Mouse (Mus musculus): ENCODE measurements around the gene Marveld2. TPM values are rescaled to one million over a fixed set of nuclear protein-coding genes. Genes with fewer than 3 reads are reported as not detected.

Gene Marveld2
- 1 to 10 TPM; 1.2 to 2.0 TPM for total RNA-seq (2021)
- long read RNA-seq, experiment 1, partial matches to known transcripts = 2 of 4 reads
- long read RNA-seq, experiment 1, other reads (novel, unspliced or antisense) = 0 of 4 reads
- long read RNA-seq, experiment 2 = 0 reads

DNA sequence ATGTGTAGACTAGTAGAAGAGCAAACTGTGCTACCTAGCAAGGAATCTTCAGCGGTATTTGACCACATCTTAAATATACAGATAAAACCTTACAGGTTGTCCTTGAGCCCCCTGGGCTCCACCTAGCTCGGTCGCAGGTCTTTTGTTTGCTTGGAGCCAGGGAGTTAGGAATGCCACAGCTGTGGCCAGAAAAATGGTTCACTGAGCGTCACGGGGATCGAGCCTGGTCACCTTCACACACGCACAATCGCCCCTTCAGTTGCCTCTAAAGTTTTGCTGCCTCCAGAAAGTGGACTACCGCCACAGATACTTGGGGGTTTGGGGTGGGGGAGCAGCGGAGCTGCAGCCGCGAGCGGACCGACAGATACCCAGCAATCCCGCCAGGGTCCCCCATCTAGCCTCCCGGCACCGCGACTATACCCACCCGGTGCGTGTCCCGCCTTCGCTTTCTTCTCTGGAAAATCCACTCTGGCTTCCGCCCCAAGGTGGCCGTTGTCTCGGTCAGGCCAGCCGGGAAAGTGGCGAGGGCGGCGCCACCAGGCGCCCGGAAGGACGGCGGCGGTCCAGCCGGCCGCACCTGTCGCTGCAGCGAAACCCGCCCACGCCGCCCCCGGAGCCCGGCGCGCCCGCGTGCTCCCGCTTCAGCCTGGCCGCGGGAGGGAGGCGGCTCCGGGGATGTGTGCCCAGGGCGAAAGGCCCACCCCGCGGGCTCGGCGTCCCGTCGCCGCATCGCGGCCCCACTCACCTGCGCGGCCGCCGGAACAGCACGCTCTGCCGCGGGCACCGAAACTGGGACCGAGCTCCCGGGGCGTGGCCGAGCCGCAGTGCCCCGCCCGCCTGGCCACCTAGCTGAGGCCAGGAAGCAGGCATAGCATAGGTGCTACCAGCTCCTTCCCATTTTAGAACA is at the start of gene Marveld2:
TSS of gene Marveld2 (minus strand) at position 791 of the 907 bp plus-strand sequence.
- DNase-seq (ENCODE audit: low spot score in 2 of 2) = peak; percentile 39 to 60

DNA sequence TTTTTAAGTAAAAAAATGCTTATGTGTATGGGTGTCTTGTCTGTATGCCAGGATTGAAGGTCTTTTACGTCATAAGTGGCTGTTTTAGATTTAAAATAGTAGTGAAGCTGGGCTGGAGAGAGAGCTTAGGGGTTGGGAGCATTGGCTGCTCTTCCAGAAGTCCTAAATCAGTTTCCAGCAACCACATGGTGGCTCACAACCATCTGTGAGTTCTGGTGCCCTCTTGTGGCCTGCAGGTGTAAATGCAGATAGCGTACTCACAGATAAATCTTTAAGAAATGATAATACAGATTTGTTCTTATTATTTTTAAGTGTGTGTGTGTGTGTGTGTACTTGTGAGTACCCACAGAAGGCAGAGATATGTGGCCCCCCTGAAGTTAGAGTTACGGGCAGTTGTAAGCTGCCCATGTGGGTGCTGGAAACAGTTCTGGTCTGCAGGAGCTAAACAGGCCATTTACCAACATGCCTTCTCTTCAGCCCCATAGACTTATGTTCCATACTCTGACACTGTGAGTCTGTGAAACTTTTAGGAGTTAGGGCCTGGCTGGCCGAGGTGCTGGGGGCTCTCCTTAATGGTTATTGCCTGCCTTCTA is 43.2 kb upstream of the Marveld2 start:
- peak; percentile 49 to 62 for DNase-seq (ENCODE audit: low spot score in 2 of 2)

DNA sequence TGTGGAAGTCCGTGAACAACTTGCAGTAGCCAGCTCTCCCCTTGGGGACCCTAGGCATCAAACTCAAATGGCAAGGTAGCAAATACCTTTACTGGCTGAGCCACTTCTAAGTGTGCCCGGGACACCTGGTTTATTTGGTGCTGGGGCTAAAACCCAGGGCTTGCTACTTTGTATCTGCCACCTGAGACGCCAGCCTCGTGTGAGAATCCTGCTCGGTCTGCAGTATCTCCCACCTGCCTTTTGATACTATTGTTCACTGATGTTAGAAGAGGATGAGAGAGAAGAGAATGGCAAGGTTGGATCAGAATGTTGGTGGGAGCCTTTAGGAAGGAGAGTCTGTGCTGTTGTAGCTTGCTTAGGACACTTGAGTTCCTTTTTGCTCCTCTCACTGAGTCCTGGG is 41.3 kb upstream of the Marveld2 start:
- no peak for DNase-seq (ENCODE audit: low spot score in 2 of 2)

DNA sequence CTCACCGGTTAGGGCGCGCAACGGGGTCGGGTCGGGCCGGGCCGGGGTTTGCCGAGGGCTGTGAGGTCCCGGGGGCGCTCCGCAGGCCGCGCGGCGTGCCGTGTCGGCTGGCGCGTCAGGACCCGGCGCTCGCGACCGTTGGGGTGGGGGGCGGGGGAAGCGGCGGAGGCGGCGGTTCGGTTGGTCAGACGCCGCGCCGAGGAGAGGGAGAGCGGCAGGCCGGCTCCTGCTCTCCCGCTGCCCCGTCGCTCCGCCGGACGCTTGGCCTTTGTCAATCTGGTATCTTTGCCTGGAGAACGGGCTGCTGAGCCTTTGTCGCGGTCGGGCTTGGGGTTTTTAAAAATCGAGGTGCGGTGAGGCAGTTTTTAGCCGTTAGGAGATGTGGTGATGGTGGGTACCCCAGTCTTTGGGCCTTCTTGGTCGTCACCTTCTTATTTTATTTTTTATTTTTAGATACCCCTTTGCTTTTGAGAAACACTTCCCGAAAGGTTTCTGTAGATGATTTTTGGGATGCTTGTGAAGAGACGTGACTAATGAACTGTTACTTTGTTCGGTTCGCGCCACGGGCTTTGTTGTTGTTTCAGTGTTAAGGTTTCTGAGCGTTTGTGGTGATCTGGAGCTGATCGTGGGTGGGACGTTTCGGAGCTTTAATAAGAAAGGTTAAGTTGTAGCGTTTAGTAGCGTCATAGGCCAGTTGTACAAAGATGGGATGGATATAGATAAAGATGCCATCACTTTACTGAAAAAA is 34.8 kb upstream of the Marveld2 start, which contains the start of gene Taf9:
TSS of gene Taf9 (plus strand) at position 141 of the 748 bp plus-strand sequence.
- DNase-seq (ENCODE audit: low spot score in 2 of 2) = no peak

DNA sequence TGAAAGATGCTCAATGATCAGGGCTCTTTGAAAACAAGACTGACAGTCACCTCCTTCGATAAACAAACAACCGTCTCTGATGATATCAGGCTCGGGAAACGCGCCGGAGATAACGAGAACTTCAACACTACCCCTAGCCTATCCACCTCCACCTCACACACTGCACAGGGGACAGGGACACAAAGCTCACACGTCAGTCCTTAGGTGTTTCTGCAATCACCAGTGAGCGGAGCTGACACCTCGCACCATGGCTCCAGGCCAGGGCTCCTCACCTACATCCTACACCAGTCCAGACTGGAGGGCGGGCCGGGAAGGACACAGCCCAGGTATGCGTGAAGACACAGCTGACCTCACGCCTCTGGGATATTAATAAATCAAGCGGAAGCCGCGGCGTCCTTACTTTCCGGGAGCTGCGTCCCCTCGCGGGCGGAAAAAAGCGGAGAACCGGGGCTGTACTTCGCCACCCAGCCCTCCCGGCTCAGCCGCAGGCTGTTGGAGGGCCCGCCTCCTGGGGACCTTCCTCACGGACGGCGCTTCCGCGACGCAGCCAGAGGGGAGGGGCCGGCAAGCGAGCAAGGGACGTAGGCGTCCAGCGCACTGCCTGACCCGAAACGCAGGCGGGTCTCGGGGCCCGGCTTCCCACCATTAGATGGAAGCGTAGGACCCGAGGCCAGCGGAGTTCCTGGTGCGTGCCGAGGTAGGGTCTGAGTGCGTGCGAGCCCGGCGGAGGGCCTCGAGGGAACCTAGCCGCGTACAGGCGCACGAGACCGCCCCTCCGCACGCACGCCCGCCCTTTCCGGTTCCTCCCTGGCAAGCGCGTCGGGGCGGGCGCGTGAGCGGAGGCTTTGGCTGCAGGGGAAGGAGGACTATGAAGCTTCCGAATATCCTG is 34.0 kb upstream of the Marveld2 start, which contains the start of the genes Ak6 and Rad17:
TSS of gene Ak6 (plus strand) at position 430 of the 889 bp plus-strand sequence.
TSS of gene Rad17 (minus strand) at position 502 of the 889 bp plus-strand sequence.
- peak; percentile 93 to 98 for DNase-seq (ENCODE audit: low spot score in 2 of 2)

DNA sequence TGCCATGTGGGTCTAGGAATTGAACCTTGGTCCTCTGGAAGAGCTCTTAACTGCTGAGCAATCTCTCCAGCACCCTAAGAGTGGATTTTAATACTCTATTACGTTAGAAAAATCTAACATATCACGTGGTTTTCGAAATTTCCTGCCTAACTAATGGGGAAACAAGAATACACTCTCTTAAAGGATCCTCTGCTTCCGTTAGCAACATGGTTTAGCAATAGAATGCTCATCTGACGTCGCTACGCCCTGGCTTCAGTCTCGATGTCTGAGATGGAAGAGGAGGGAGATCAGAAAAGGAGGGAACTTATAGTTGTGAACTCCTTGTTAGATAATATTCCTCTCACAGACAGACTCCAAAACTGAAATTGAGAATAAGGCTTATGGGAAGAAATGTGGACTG is 31.5 kb upstream of the Marveld2 start:
- no peak for DNase-seq (ENCODE audit: low spot score in 2 of 2)

DNA sequence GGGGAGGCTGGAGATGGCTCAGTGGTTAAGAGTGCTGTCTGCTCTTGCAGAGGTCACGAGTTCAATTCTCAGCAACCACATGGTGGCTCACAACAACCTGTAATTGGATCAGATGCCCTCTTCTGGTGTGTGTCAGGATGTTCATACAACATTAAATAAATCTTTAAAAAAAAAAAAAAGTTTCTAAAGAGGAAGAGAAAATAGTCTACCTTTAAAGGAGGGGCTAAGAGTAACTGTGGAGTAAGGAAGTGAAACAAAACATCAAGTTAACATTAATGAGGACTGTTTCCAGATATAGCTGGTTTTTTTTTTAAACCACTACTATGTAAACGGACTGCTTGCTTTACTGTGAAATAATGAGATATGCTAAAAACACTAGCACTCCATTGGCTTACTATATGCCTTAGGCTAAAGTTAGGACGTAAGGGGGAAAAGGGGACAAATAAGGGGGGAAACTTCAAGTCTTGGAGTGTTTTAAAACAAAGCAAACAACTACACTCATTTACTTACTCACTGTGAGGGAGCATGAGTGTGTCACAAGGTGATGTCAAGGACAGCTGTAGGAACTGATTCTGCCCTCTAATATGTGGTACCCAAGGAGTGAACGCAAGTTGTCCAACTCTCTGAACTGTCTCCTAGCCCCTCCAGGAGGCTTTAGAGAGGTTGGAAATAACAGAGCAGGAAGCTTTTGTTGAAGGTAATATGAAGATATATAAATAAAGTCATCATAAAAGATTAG is 25.9 kb upstream of the Marveld2 start:
- no peak for DNase-seq (ENCODE audit: low spot score in 2 of 2)

DNA sequence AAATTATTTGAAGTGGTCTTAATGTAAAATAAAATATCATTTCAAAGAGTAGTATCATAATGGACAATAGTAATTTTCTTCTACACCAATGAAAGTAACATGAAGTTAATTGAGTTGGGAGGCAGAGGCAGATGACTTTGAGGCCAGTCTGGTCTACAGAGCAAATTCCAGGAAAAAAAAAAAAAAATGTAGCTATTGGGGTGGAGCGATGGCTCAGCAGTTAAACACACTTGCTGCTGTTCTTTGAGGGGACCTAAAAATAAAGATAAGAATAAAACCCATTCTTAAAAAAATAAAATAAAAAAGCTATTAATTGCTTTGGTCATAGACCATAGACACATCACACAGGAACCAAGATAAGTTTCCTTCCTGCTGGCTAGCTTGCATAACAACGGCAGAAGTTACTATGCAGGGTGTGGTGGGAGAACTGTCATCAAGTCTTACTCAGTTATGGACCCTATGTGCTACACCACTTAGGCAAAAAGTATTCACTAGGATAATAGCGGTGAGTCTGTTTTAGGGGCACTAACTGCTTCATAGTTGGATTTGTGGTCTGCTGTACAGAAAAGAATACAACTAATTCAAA is 17.4 kb upstream of the Marveld2 start:
- no peak for DNase-seq (ENCODE audit: low spot score in 2 of 2)

DNA sequence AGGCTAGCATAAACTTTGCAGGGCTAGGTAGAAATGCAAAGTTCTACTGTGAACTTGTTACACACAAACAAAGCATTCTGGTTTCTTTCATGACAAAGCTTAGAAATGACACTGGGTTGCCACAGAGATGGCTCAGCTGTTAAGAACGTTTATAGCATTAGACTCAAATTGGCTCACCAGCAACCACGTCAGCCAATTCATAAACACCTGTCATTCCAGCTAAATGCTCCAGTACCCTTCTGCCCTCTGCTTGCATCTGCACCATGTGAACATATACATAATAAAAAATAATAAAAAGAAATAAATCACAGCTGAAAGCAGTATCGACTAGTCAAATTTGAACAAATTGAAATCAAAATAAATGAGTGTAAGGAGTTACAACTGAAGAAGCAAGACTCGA is 5.5 kb upstream of the Marveld2 start:
- no peak for DNase-seq (ENCODE audit: low spot score in 2 of 2)

DNA sequence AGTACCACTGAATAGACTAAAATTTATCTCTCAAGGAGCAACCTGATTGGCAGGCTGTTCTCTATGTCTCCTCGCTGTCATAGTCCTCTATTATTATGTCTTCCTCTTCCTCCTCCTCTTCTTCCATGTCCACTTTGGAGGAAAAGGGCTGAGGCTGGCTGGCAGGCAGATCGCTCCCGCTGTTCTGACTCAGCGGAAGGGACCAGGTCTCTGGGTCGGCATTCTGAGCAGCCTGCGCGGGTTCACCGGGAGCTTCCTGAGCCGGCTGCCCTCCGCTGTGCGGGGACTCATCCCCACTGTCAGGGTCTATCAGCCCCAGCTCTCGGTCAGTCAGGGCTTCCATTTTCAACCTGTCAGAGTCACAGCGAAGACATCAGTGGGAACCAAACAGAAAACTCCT is 812 bp upstream of the Marveld2 start:
- no peak for DNase-seq (ENCODE audit: low spot score in 2 of 2)

DNA sequence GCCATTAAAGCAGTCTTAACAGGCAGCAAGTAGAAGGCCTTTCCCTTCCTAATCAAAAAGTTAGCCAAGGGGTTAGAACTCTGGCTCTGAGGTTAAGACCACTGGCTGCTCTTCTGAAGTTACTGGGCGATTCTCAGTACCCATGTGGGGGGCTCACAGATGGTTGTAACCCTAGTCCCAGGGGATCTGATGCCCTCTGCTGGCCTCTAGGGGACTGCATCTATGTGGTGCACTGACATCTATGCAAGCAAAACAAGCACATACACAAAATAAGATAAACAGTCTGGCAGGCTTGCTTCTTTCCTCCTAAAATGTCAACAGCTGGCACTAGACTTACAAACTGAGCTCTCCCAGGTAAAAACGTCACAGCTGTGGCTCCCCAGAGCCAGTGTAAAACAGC is 3.9 kb downstream of the Marveld2 start:
- DNase-seq (ENCODE audit: low spot score in 2 of 2) = no peak

DNA sequence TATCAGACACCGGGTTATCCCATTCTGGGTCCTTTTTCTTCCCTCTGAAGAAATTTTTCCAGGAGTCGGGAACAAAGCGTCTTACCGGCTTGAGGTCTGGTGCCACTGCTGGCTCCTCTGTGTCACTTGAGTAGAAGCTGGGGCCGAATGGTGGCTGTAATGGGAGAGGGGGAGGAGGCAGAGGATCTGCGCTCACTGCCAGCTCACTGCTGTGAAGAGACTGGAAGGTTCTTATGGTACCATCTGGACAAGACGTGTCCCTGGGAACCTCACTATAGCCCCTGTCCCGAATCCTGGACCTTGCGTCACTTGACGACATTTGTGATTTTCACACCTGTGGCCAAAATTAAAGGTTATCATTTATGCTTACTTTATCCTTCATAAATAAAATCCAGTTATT is 4.5 kb downstream of the Marveld2 start:
- DNase-seq (ENCODE audit: low spot score in 2 of 2) = no peak

DNA sequence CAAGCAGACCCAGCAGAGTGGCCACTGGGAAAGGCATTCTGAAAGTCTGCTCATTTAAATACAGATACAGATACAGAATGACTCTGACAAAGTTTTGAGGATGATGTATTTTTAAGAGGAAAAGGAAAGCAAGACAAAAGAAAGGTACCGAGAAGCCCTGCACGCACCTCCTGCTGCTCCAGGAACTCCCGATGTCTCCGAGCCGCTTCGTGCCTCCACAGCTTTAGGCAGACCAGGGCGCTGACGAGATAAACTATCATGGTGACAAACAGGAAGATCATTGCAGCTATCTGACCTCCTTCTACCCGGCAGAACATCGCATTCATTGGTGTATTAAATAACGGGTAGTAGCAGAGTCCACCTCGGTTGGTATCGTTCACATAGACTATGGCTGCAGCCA is 5.5 kb downstream of the Marveld2 start:
- no peak for DNase-seq (ENCODE audit: low spot score in 2 of 2)

DNA sequence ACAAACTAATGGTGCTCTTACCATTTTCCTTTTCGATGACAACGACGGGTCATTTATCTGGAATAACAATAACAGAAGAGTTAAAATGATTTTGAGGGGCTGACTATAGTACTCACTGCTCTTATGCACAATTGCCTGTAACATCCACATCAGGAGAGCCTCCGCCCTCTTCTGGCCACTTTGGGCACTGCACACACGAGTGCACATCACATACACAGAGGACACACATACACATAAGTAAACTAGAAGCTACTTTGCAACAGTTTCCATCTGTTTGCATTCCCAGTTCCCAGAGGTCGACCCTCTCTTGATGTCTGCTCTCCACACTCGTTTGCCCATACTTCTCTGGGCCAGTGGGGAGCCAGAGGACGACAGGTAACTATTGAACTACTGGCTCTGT is 9.0 kb downstream of the Marveld2 start:
- DNase-seq (ENCODE audit: low spot score in 2 of 2) = no peak

DNA sequence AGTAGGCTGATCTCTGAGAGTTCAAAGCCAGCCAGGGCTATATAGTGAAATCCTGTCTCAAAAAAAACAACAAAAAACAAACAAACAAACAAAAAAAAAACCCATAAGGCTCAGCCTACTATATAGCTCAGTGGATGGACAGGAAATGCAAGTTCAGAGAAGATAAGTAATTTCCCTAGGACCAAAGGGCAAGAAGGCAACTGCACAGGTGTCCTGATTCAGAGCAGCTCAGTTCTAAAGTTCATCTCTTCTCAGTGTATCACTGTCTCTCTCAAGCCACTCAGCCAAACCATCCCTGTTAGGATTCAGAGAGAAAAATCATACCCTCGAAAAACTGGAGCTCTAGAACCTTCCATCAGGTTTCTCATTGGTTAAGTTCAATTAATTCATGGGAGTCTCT is 10.9 kb downstream of the Marveld2 start:
- no peak for DNase-seq (ENCODE audit: low spot score in 2 of 2)

DNA sequence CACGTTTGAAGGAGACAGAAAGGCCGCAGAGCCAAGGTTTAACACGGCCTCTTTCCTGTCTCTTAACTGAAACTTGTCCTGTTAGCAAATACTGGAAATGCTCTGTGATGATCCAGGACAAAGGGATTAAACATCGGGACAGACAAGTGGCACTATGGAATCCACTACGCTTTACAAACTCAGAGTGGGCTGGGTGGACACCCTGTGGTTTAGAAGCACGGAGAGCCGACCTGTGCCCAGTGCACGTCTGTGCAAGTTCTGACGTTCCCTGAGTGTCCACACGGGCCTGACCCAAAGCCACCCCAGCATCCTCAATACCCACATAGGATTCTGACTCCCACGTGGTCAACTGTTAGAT is 13.1 kb downstream of the Marveld2 start:
- DNase-seq (ENCODE audit: low spot score in 2 of 2) = no peak

DNA sequence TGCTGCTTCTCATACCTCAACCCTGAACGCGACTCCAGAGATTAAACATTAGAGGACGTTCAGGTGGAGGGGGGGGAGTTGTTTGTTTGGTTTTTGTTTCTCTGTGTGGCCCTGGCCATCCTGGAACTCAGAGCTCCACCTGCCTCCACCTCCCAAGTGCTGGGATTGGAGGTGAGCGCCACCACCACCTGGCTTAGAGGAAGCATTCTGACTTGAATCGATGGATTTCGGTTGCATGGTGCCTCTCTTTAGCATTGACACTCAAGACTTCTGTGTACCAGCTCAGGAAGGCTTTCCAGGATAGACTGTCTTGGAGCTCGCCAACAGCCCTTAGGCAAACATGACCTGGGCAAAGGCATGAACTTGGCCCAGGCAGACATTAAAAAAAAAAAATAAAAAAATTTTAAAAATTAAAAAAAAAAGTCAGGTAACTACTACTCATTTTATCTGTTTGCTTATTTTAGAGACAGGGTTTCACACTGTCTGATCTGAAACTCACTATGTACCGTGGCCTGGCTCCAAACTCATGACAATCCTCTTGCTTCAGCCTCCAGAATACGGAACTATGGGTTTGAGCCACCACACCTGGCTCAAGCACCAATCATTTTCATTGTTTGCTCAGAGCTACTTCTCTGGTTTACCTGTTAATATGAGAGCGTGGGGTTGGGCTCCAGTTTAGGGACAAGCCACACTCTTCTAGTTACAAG is 13.6 kb downstream of the Marveld2 start:
- no peak for DNase-seq (ENCODE audit: low spot score in 2 of 2)

DNA sequence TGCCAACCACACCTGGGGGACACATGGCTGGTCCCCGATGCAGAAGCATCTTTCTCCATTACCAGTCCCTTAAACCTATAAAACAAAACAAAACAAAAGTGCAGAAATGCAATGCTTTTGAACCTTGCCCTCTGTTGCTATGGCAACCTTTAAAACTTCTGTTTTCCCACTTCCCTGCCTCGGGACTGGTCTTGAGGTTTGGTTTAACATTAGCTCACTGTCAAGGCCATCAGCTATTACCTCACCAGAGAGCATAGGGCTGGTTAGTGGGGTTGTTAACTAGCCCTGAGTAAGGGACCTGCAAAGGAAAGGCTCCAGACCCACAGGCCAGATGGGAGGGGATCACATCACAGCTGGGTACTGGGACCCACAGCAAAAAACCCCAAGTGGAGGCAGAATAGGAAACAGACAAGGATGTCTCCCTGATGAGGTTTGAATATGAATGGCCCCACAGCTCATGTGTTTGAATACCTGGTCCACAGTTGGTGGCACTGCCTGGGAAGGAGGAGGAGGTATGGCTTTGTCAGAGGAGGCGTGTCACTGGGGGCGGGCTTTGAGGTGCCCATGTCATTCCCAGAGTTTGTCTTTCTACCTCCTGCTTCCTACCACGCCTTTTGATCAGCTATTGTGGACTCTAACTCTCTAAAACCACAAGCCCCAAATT is 14.4 kb downstream of the Marveld2 start:
- no peak for DNase-seq (ENCODE audit: low spot score in 2 of 2)

Measured in left cerebral cortex, adult 18-20 months (tissue).